Comparison of ENCODE assay signal across 8 mouse cellular contexts in the genomic region with DNA sequence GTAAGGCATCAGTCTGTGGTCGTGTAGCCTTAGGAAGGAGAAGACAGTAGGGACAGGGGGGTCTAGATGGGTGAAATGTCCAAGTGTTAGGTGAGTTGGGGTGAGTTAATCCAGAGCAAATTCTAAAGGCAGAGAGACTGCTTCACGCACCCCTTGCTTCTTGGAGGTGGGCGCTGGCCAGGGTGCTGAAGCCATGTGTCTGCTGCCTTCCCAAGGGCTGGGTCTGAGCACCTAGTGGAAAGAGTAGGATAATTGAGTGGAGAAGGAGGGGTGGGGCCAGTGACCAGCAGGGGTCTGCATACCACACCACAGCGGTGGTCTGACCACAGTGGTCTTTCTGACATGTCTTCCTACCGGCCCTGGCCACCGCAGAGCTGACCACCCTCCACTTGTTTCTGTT. TPM values are rescaled to one million over a fixed set of nuclear protein-coding genes. Genes with fewer than 3 reads are reported as not detected.
DNase-seq lines count a peak whose midpoint lies in the region; ATAC-seq and TF ChIP-seq lines count a peak whose summit lies in the region.
"Had no signal": no experiment of that assay in that cellular context is flagged by ENCODE, and none has a peak within 500 bp of the region (broad histone marks: within the 10 kb centered on the region; RNA-seq: fewer than 3 reads in every experiment).

No protein-coding gene starts in this region.

- H3K4me3 ChIP-seq in lung, postnatal 0 days (ENCODE audit: low read depth, low read length), result no peak overlapping the region
- H3K4me3 ChIP-seq: midbrain, embryonic 12.5 days had no signal

- TF ChIP-seq CTCF in lung, postnatal 0 days (IDR thresholded peaks at IDR 0.05), result peak; percentile 25; the same call in 1 of the 2 replicates

- H3K4me2 ChIP-seq in lung, postnatal 0 days (replicated peaks; ENCODE audit: low read depth, low read length), result no peak overlapping the region
- H3K4me2 ChIP-seq: midbrain, embryonic 12.5 days had no signal

- peaks cover 42% of the 10 kb centered on the region for H3K27me3 ChIP-seq in lung, postnatal 0 days (replicated peaks; ENCODE audit: insufficient read depth, low read length)

- peaks cover 5% of the 10 kb centered on the region; the same call in 1 of the 2 replicates for H3K4me1 ChIP-seq in lung, postnatal 0 days (ENCODE audit: insufficient read depth, low read depth, low read length)

- DNase-seq in lung, postnatal 0 days (ENCODE audit: low spot score), result peak; percentile 70
- no peak for DNase-seq in lung, postnatal 25 days (ENCODE audit: low spot score)
- DNase-seq in ZHBTc4 (ENCODE audit: low read depth, low spot score), result peak; percentile 80
- DNase-seq in embryo, embryonic 10.5 days (ENCODE audit: low spot score), result peak; percentile 76
- DNase-seq in mesoderm, embryonic 11.5 days (ENCODE audit: low read depth, low spot score), result peak; percentile 86
- DNase-seq in left cerebral cortex, adult 11 months (ENCODE audit: low spot score), result no peak
- DNase-seq in cerebellum, adult 8-10 months, result no peak

- no peak overlapping the region for H3K9ac ChIP-seq in lung, postnatal 0 days (replicated peaks; ENCODE audit: low read depth)
- H3K9ac ChIP-seq: midbrain, embryonic 12.5 days had no signal

- ATAC-seq in lung, postnatal 0 days, result no peak

- no peaks in the 10 kb centered on the region for H3K36me3 ChIP-seq in lung, postnatal 0 days (ENCODE audit: insufficient read depth, low read length)
- H3K36me3 ChIP-seq: midbrain, embryonic 12.5 days had no signal

- no peak overlapping the region for H3K27ac ChIP-seq in lung, postnatal 0 days (ENCODE audit: low read length)
- H3K27ac ChIP-seq: midbrain, embryonic 12.5 days had no signal

- no peak for TF ChIP-seq EP300 in lung, postnatal 0 days (IDR thresholded peaks at IDR 0.05)

- 1% methylated on average over 6 of the region's 6 CpGs for WGBS in lung, postnatal 0 days

- no peaks in the 10 kb centered on the region for H3K9me3 ChIP-seq in lung, postnatal 0 days (ENCODE audit: low read length)
- H3K9me3 ChIP-seq: midbrain, embryonic 12.5 days had no signal

RNA-seq across cellular contexts. Expression of a gene that starts 4.7 kb away (rescaled TPM):
- polyA plus RNA-seq in lung, postnatal 0 days (2015; fragmentation: Nextera tagmentation; extraction: Ambion mirVana), result 2.9 and 3.0 TPM in 2 replicates

RNA-seq across cellular contexts. Expression of a gene that starts 34.8 kb away (rescaled TPM):
- polyA plus RNA-seq in lung, postnatal 0 days (2015; fragmentation: Nextera tagmentation; extraction: Ambion mirVana), result 2.5 and 2.6 TPM in 2 replicates

Comparison
In these comparisons a context has a peak if more than half of its experiments do, and no peak if none do; other contexts are left out.
1. DNase-seq: peak in lung, postnatal 0 days (single experiment), ZHBTc4 (single experiment), embryo, embryonic 10.5 days (single experiment) and mesoderm, embryonic 11.5 days (single experiment); none in lung, postnatal 25 days (single experiment), left cerebral cortex, adult 11 months (single experiment) and cerebellum, adult 8-10 months (single experiment).